Mouse (Mus musculus): ENCODE data around the gene Opn1sw. TPM values are rescaled to one million over a fixed set of nuclear protein-coding genes. Genes with fewer than 3 reads are reported as not detected.

Opn1sw gene
- polyA plus RNA-seq, 1 experiment from 2014 or later: 0.22 TPM

Small RNA genes lying within 50 kb of the gene (microRNA-seq; reads per million reads assigned to microRNA genes)
- gene Gm26220 (not detected), gene Gm44354 (not detected)

Other genes starting within 250 kb of the Opn1sw start
- gene Rbm28, start 223.5 kb downstream of the Opn1sw start, polyA plus RNA-seq (2015; fragmentation: Nextera tagmentation; extraction: Ambion mirVana): 38.2 and 41.1 TPM in 2 replicates
- gene Prrt4, start 208.9 kb downstream of the Opn1sw start, polyA plus RNA-seq (2015; fragmentation: Nextera tagmentation; extraction: Ambion mirVana): 12.6 and 13.9 TPM in 2 replicates
- 84.1 and 84.2 TPM in 2 replicates for gene Impdh1, start 172.1 kb downstream of the Opn1sw start, polyA plus RNA-seq (2015; fragmentation: Nextera tagmentation; extraction: Ambion mirVana)
- gene Hilpda, start 116.0 kb downstream of the Opn1sw start, polyA plus RNA-seq (2015; fragmentation: Nextera tagmentation; extraction: Ambion mirVana): 28.4 and 29.0 TPM in 2 replicates
- 0.26 and 0.46 TPM in 2 replicates for gene Fam71f2, start 108.9 kb downstream of the Opn1sw start, polyA plus RNA-seq (2015; fragmentation: Nextera tagmentation; extraction: Ambion mirVana)
- 0.20 TPM in 1 of 2 replicates, not detected in the other for gene Fam71f1, start 69.3 kb downstream of the Opn1sw start, polyA plus RNA-seq (2015; fragmentation: Nextera tagmentation; extraction: Ambion mirVana)
- gene Calu, start 40.4 kb downstream of the Opn1sw start, polyA plus RNA-seq (2015; fragmentation: Nextera tagmentation; extraction: Ambion mirVana): 158 and 182 TPM in 2 replicates
- gene Ccdc136, start 7.8 kb upstream of the Opn1sw start, polyA plus RNA-seq (2015; fragmentation: Nextera tagmentation; extraction: Ambion mirVana): 49.2 and 53.6 TPM in 2 replicates
- gene Flnc, start 44.8 kb upstream of the Opn1sw start, polyA plus RNA-seq (2015; fragmentation: Nextera tagmentation; extraction: Ambion mirVana): 5.2 and 5.3 TPM in 2 replicates
- gene Atp6v1f, start 79.2 kb upstream of the Opn1sw start, polyA plus RNA-seq (2015; fragmentation: Nextera tagmentation; extraction: Ambion mirVana): 347 and 386 TPM in 2 replicates
- 0.40 and 0.68 TPM in 2 replicates for gene Atp6v1fnb, start 83.0 kb upstream of the Opn1sw start, polyA plus RNA-seq (2015; fragmentation: Nextera tagmentation; extraction: Ambion mirVana)
- gene Kcp, start 119.5 kb upstream of the Opn1sw start, polyA plus RNA-seq (2015; fragmentation: Nextera tagmentation; extraction: Ambion mirVana): 19.0 and 21.5 TPM in 2 replicates
- gene Irf5, start 138.2 kb upstream of the Opn1sw start, polyA plus RNA-seq (2015; fragmentation: Nextera tagmentation; extraction: Ambion mirVana): 2.7 and 4.9 TPM in 2 replicates
- gene Tnpo3, start 221.4 kb upstream of the Opn1sw start, polyA plus RNA-seq (2015; fragmentation: Nextera tagmentation; extraction: Ambion mirVana): 74.9 and 84.0 TPM in 2 replicates

All from neural tube, embryonic 15.5 days (tissue).